Mouse (Mus musculus) limb, embryonic 12.5 days (tissue): ENCODE data around the gene Gtf2ird1. TPM values are rescaled to one million over a fixed set of nuclear protein-coding genes. Genes with fewer than 3 reads are reported as not detected.

ENCODE experiments used
- ATAC-seq: fragments of 200-750 bp; cut with Nextera tagmentation; 2 replicates; pipeline ENCODE4 v1.8.0; 2017; ENCODE audit warnings: low read depth, moderate TSS enrichment; ENCODE audit not compliant: insufficient number of reproducible peaks, insufficient read depth, low FRiP score, low TSS enrichment
- H3K27ac ChIP-seq: fragments of 300-500 bp; sonication (generic); 2 replicates; pipeline ENCODE4 v1.5.1; 2016; ENCODE audit warnings: mild to moderate bottlenecking, moderate library complexity
- H3K27me3 ChIP-seq: fragments of 300-500 bp; sonication (generic); 2 replicates; pipeline ENCODE4 v1.6.1; 2016; ENCODE audit warnings: mild to moderate bottlenecking, moderate library complexity
- H3K36me3 ChIP-seq: fragments of 300-500 bp; sonication (generic); 2 replicates; pipeline ENCODE4 v1.6.1; 2016; ENCODE audit warnings: mild to moderate bottlenecking, moderate library complexity
- H3K4me1 ChIP-seq: fragments of 300-500 bp; sonication (generic); replicated peaks from 2 replicates; pipeline ENCODE4 v1.6.1; 2016
- H3K4me2 ChIP-seq: fragments of 300-500 bp; sonication (generic); 2 replicates; pipeline ENCODE4 v1.6.1; 2016; ENCODE audit warnings: mild to moderate bottlenecking, moderate library complexity
- H3K4me3 ChIP-seq: fragments of 300-500 bp; sonication (generic); replicated peaks from 2 replicates; pipeline ENCODE4 v1.5.1; 2016; ENCODE audit warnings: mild to moderate bottlenecking
- H3K9ac ChIP-seq: fragments of 300-500 bp; sonication (generic); replicated peaks from 2 replicates; pipeline ENCODE4 v1.6.1; 2016; ENCODE audit warnings: mild to moderate bottlenecking, moderate library complexity
- H3K9me3 ChIP-seq: fragments of 300-500 bp; sonication (generic); 2 replicates; pipeline ENCODE4 v1.6.1; 2016; ENCODE audit warnings: mild to moderate bottlenecking, moderate library complexity
- WGBS: fragments of 180-500 bp; shearing (Covaris S2); methylation state at CpG from one replicate; pipeline ENCODE4 v1.1.7; 2016; 5-methylcytosine and 5-hydroxymethylcytosine counted together
- polyA plus RNA-seq: library from polyadenylated mRNA; unstranded; fragments of >200 nt; fragmentation: Nextera tagmentation; extraction: Ambion mirVana; gene quantifications from 2 replicates; pipeline ENCODE4 v1.2.1, GENCODE M21; 2016

Gtf2ird1 gene
- polyA plus RNA-seq = 149 and 178 TPM in 2 replicates

GRCm38 (mm10) chr5:134456503-134456962 is at the start of gene Gtf2ird1:
TSS of gene Gtf2ird1 (minus strand) at chr5:134456716.
- Histone ChIP-seq H3K4me1 (peaks cover 21% of the 10 kb centered on the region), H3K4me3 (peak within 1 kb of the TSS; percentile 79), H3K9me3 (0 out of 2 replicates have a peak, but pooled peaks cover 3% of the 10 kb centered on the region), H3K27ac (peak within 1 kb of the TSS; percentile 94), H3K4me2 (peak within 1 kb of the TSS; percentile 89), H3K27me3 (no peaks in the 10 kb centered on the region), H3K36me3 (peaks cover 18% of the 10 kb centered on the region), H3K9ac (peak within 1 kb of the TSS; percentile 96)
- WGBS = 1% methylated on average over 44 of the region's 44 CpGs
- ATAC-seq = peak; percentile 83

DNA sequence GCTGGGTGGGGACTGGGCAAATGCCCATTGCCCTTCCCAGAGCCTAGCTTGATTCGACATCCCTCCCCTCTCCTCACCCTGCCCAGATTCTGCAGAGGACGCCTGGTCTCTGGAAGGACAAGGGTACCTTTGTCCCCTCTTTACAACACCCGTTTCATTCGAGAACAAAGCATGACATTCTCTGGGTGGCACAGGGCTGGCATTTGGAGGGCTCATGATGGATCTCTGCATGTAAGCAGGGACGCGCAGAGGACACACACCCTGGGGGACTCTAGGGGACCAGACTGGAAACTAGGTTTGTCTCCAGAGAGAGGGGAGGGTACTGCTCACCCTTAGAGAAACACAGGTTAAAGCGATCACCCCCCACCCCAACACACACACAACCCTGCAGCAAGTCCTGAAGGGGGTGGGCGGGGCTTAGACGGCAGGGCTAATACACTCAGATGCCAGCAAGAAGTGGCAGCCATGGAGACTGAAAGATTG is 49.3 kb upstream of the Gtf2ird1 start:
- H3K27me3 ChIP-seq = no peaks in the 10 kb centered on the region
- no peak overlapping the region for H3K4me2 ChIP-seq
- no peak overlapping the region for H3K4me3 ChIP-seq
- no peak for ATAC-seq
- no peaks in the 10 kb centered on the region for H3K4me1 ChIP-seq
- H3K9me3 ChIP-seq = no peaks in the 10 kb centered on the region
- 82% methylated on average over 9 of the region's 9 CpGs for WGBS
- no peak overlapping the region for H3K9ac ChIP-seq
- H3K36me3 ChIP-seq = peaks cover 83% of the 10 kb centered on the region
- 0 out of 2 replicates have a peak overlapping the region, but pooled peaks have one; percentile 8 for H3K27ac ChIP-seq

GRCm38 (mm10) chr5:134502591-134502990 is 46.1 kb upstream of the Gtf2ird1 start:
- no peaks in the 10 kb centered on the region for H3K27me3 ChIP-seq
- 95% methylated on average over 18 of the region's 18 CpGs for WGBS
- H3K9me3 ChIP-seq = no peaks in the 10 kb centered on the region
- H3K27ac ChIP-seq = no peak overlapping the region
- peaks cover 83% of the 10 kb centered on the region for H3K36me3 ChIP-seq
- no peak overlapping the region for H3K9ac ChIP-seq
- no peaks in the 10 kb centered on the region for H3K4me1 ChIP-seq
- no peak for ATAC-seq
- no peak overlapping the region for H3K4me3 ChIP-seq
- no peak overlapping the region for H3K4me2 ChIP-seq

DNA sequence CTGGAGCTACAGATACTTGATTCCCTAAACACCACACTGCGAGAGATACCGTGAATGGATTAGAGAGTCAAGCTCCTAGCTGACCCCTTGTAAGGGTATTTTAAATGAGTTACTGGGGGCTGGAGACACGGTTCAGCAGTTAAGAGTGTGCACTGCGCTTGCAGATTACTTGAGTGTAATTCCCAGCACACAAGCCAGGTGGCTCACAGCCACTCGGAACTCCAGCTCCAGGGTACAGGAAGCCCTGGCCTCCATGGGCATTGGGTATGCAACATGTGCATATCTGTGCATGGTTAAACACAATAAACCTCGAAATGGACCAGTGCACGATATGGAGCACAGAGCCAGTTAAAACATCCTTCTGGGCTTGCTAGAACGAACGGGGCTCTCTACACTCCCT is 44.9 kb upstream of the Gtf2ird1 start:
- no peaks in the 10 kb centered on the region for H3K27me3 ChIP-seq
- ATAC-seq = no peak
- H3K36me3 ChIP-seq = peaks cover 86% of the 10 kb centered on the region
- no peaks in the 10 kb centered on the region for H3K9me3 ChIP-seq
- H3K27ac ChIP-seq = no peak overlapping the region
- H3K9ac ChIP-seq = no peak overlapping the region
- H3K4me3 ChIP-seq = no peak overlapping the region
- H3K4me1 ChIP-seq = no peaks in the 10 kb centered on the region
- H3K4me2 ChIP-seq = no peak overlapping the region
- whole genome bisulfite sequencing = 91% methylated on average over 9 of the region's 9 CpGs

- no peak overlapping the region for H3K4me3 ChIP-seq
- no peak overlapping the region for H3K27ac ChIP-seq
- H3K36me3 ChIP-seq = peaks cover 93% of the 10 kb centered on the region
- H3K9me3 ChIP-seq = no peaks in the 10 kb centered on the region
- H3K4me1 ChIP-seq = no peaks in the 10 kb centered on the region
- H3K9ac ChIP-seq = no peak overlapping the region
- no peak overlapping the region for H3K4me2 ChIP-seq
- H3K27me3 ChIP-seq = no peaks in the 10 kb centered on the region
- no peak for ATAC-seq
- WGBS = 88% methylated on average over 3 of the region's 3 CpGs
These were observed 44.2 kb upstream of the Gtf2ird1 start for GRCm38 (mm10) chr5:134500681-134501080.

- Histone ChIP-seq H3K9ac (no peak overlapping the region), H3K36me3 (peaks cover 98% of the 10 kb centered on the region), H3K4me3 (no peak overlapping the region), H3K4me1 (no peaks in the 10 kb centered on the region), H3K27ac (no peak overlapping the region), H3K4me2 (no peak overlapping the region), H3K9me3 (no peaks in the 10 kb centered on the region), H3K27me3 (no peaks in the 10 kb centered on the region)
- ATAC-seq = no peak
- 74% methylated on average over 4 of the region's 4 CpGs for WGBS
These were observed 43.5 kb upstream of the Gtf2ird1 start for GRCm38 (mm10) chr5:134500062-134500461.

DNA sequence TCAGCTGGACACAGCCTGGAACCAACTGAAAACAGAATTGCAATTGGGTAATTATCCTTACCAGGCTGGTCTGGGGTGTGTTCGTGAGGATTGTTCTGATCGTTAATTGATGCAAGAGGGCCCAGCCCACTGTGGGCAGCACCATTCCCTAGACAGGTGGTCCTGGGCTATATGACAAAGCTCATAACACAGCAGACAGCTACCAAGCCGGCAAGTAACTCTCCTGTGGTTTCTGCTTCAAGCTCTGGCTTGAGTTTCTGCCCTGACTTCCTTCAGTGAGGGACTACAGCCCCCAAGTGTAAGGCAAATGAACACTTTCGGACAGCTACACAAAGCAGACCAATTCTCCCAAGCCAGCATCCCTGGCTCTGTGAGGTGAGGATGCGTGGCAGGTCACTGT is 40.5 kb upstream of the Gtf2ird1 start:
- no peak overlapping the region for H3K9ac ChIP-seq
- no peaks in the 10 kb centered on the region for H3K4me1 ChIP-seq
- H3K4me2 ChIP-seq = no peak overlapping the region
- H3K27me3 ChIP-seq = no peaks in the 10 kb centered on the region
- H3K36me3 ChIP-seq = peaks cover 95% of the 10 kb centered on the region
- H3K4me3 ChIP-seq = no peak overlapping the region
- no peak for ATAC-seq
- WGBS = 92% methylated on average over 5 of the region's 5 CpGs
- H3K27ac ChIP-seq = no peak overlapping the region
- no peaks in the 10 kb centered on the region for H3K9me3 ChIP-seq

DNA sequence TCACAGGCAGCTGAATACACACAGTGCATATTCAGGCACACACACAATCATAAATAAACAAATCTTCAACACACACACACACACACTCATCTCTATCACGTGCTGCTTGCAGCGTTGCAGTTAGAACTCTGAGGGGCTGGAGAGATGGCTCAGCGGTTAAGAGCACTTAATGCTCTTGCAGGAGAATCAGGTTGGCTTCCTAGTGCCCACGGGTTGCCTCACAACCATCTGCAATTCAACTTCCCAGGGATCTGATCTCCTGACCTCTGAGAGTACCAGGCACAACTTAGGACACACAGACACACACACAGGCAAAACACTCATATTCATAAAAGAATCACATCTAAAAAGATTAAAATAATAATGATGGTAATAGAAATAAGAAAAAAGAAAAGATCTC is 39.3 kb upstream of the Gtf2ird1 start:
- WGBS = 82% methylated on average over 4 of the region's 4 CpGs
- Histone ChIP-seq H3K9ac (no peak overlapping the region), H3K27me3 (no peaks in the 10 kb centered on the region), H3K4me3 (no peak overlapping the region), H3K36me3 (peaks cover 94% of the 10 kb centered on the region), H3K4me2 (no peak overlapping the region), H3K4me1 (no peaks in the 10 kb centered on the region), H3K9me3 (no peaks in the 10 kb centered on the region), H3K27ac (no peak overlapping the region)
- no peak for ATAC-seq

GRCm38 (mm10) chr5:134494142-134494541 is 37.6 kb upstream of the Gtf2ird1 start:
- Histone ChIP-seq H3K27ac (no peak overlapping the region), H3K36me3 (peaks cover 96% of the 10 kb centered on the region), H3K27me3 (no peaks in the 10 kb centered on the region), H3K4me2 (no peak overlapping the region), H3K9me3 (no peaks in the 10 kb centered on the region), H3K4me1 (peaks cover 7% of the 10 kb centered on the region; the same call in 1 of the 2 replicates), H3K4me3 (no peak overlapping the region), H3K9ac (no peak overlapping the region)
- ATAC-seq = no peak
- WGBS = 57% methylated on average over 11 of the region's 11 CpGs

- ATAC-seq = no peak
- Histone ChIP-seq H3K9ac (no peak overlapping the region), H3K27ac (no peak overlapping the region), H3K36me3 (peaks cover 86% of the 10 kb centered on the region), H3K9me3 (no peaks in the 10 kb centered on the region), H3K27me3 (no peaks in the 10 kb centered on the region), H3K4me3 (no peak overlapping the region), H3K4me2 (no peak overlapping the region), H3K4me1 (peaks cover 14% of the 10 kb centered on the region; the same call in 1 of the 2 replicates)
- 94% methylated on average over 4 of the region's 4 CpGs for WGBS
These were observed 36.4 kb upstream of the Gtf2ird1 start for GRCm38 (mm10) chr5:134492956-134493355.

DNA sequence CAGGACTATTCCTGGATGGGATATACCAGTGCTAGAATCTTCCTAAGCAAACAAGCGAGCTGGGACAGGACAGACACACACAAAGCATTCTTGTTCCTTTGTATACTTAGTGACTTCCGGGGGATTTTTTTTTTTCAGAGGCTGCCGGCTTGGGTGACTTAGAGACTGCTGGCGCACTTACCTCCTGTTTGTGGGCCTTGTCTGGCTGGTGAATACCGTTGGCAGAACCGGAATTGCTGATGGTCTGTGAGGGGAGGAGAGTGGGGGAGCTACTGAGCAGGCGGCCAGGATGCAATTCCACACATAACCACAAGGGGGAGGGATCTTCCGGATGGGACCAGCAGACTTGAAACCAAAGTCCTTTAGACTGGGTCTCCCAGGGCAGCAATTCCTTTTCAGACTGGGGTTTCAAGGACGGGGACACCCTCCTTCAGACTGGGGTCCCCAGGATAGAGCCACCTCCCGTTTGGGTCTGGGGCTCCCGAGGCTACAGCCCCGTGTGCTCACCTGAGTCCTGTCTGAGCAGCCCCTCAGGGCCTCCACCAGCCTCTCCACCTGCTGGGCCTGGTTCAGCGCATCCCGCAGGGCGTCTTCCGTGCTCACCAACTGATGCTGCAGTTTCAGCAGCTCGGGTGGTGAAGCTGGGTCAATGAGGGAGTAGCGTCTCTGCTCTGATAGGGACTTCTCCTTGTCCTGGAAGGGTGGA is 35.3 kb upstream of the Gtf2ird1 start:
- H3K9me3 ChIP-seq = no peaks in the 10 kb centered on the region
- H3K27ac ChIP-seq = 0 out of 2 replicates have a peak overlapping the region, but pooled peaks have one; percentile 23
- peaks cover 14% of the 10 kb centered on the region; the same call in 1 of the 2 replicates for H3K4me1 ChIP-seq
- 31% methylated on average over 18 of the region's 18 CpGs for WGBS
- H3K27me3 ChIP-seq = no peaks in the 10 kb centered on the region
- H3K4me2 ChIP-seq = no peak overlapping the region
- H3K4me3 ChIP-seq = no peak overlapping the region
- ATAC-seq = 0 out of 2 replicates have a peak, but pooled peaks have one; percentile 20
- no peak overlapping the region for H3K9ac ChIP-seq
- H3K36me3 ChIP-seq = peaks cover 75% of the 10 kb centered on the region
